Mouse (Mus musculus) liver, embryonic 16.5 days (tissue): ENCODE results near the gene Olfr373. TPM values are rescaled to one million over a fixed set of nuclear protein-coding genes. Genes with fewer than 3 reads are reported as not detected.

Experiments used
- ATAC-seq: fragments of 200-750 bp; cut with Nextera tagmentation; 2 replicates; pipeline ENCODE4 v1.8.0; 2017; ENCODE audit warnings: low read depth, mild to moderate bottlenecking, moderate number of reproducible peaks, moderate library complexity
- H3K27ac ChIP-seq: fragments of 300-500 bp; sonication (generic); 2 replicates; pipeline ENCODE4 v1.5.1; 2014; ENCODE audit warnings: mild to moderate bottlenecking, low read length
- H3K27me3 ChIP-seq: fragments of 300-500 bp; sonication (generic); 2 replicates; pipeline ENCODE4 v1.6.1; 2014; ENCODE audit warnings: low read depth, low read length, mixed read lengths; ENCODE audit not compliant: control insufficient read depth, insufficient read depth
- H3K36me3 ChIP-seq: fragments of 300-500 bp; sonication (generic); 2 replicates; pipeline ENCODE4 v1.6.1; 2014; ENCODE audit warnings: mild to moderate bottlenecking; ENCODE audit not compliant: control insufficient read depth, insufficient read depth
- H3K4me1 ChIP-seq: fragments of 300-500 bp; sonication (generic); 2 replicates; pipeline ENCODE4 v1.6.1; 2014; ENCODE audit warnings: low read depth, low read length, mixed read lengths; ENCODE audit not compliant: control insufficient read depth
- H3K4me2 ChIP-seq: fragments of 300-500 bp; sonication (generic); 2 replicates; pipeline ENCODE4 v1.6.1; 2014; ENCODE audit warnings: low read depth, low read length, mixed read lengths
- H3K4me3 ChIP-seq: fragments of 300-500 bp; sonication (generic); 2 replicates; pipeline ENCODE4 v1.5.1; 2014; ENCODE audit warnings: low read depth, mild to moderate bottlenecking, low read length
- H3K9ac ChIP-seq: fragments of 300-500 bp; sonication (generic); 2 replicates; pipeline ENCODE4 v1.6.1; 2014; ENCODE audit warnings: low read depth, low read length
- H3K9me3 ChIP-seq: fragments of 300-500 bp; sonication (generic); replicated peaks from 2 replicates; pipeline ENCODE4 v1.6.1; 2016; ENCODE audit warnings: low read length; ENCODE audit not compliant: control insufficient read depth
- WGBS: fragments of 180-500 bp; shearing (Covaris S2); extraction: QIAGEN DNeasy Blood & Tissue Kit; methylation state at CpG from one replicate; pipeline ENCODE4 v1.1.7; 2014; ENCODE audit not compliant: insufficient replicate concordance; 5-methylcytosine and 5-hydroxymethylcytosine counted together
- polyA plus RNA-seq: library from polyadenylated mRNA; unstranded; fragments of >200 nt; fragmentation: Nextera tagmentation; extraction: Ambion mirVana; gene quantifications from 2 replicates; pipeline ENCODE4 v1.2.1, GENCODE M21; 2015

Olfr373 gene
- polyA plus RNA-seq, 1 experiment from 2014 or later: not detected

DNA sequence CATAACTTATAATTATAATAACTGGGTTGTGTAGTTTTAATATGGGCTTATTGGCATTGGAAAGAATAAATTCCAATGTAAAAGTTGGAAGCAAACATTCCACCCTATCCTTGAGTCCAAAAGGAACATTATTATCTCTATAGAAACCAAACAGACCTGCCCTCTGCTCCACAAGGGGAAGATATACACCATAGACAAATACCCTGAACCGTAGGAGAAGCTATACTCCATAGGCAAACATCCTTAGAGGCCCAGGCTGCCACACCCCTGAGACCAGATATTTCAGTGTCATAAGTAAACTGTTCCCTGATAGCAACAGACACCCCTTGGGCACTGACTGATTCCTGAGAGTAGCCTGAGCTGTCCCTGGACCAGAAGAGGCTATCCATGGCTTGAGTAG, 44.9 kb downstream of the Olfr373 start:
- Histone ChIP-seq H3K27ac (no peak overlapping the region), H3K9me3 (no peaks in the 10 kb centered on the region), H3K36me3 (no peaks in the 10 kb centered on the region), H3K4me1 (no peaks in the 10 kb centered on the region), H3K9ac (no peak overlapping the region), H3K4me3 (no peak overlapping the region), H3K27me3 (no peaks in the 10 kb centered on the region), H3K4me2 (no peak overlapping the region)
- no peak for ATAC-seq
- 43% methylated on average over 1 of the region's 1 CpGs for WGBS

DNA sequence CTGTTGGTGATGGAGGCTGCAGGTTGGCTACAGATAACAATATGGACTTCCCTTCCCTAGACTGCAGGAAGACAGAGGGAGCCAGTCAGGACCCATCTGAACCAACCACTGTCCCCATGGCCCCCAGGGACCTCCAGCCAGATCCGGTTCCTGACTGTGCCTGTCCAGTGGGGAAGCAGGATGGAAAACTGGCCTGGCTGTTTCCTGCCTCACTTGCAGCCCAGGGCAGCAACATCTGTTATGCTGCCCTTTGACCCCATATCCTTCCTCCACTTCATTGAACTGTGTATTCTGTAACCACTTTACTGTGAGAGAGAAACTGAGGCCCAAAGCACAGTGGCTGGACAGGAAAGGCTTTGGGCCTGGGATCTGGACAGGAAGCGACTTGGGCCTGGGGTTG, 48.3 kb downstream of the Olfr373 start:
- no peak overlapping the region for H3K4me3 ChIP-seq
- 0 out of 2 replicates have a peak overlapping the region, but pooled peaks have one; percentile 20 for H3K27ac ChIP-seq
- no peaks in the 10 kb centered on the region for H3K9me3 ChIP-seq
- H3K36me3 ChIP-seq: no peaks in the 10 kb centered on the region
- 41% methylated on average over 2 of the region's 2 CpGs for WGBS
- ATAC-seq: no peak
- no peak overlapping the region for H3K9ac ChIP-seq
- no peaks in the 10 kb centered on the region; the same call in 1 of the 2 replicates for H3K4me1 ChIP-seq
- peaks cover 21% of the 10 kb centered on the region for H3K27me3 ChIP-seq
- H3K4me2 ChIP-seq: no peak overlapping the region

DNA sequence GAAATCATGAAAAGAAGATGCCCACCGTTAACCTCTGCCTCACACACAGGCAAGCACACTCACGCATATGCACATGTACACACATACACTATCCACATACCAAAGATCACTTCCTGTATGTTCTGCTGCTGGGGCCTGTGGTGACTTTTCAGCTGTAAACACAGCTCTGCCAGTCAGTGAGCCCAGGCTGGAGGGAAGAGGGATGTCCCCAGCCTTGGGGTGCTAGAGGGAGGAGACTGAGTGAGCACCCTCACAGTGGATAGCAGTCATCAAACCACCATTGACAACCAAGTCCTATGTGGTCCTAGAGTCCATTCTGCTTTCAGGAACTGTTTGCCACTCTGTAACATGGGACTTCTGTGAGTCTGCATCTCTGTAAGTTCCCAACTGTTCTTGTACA, 48.9 kb downstream of the Olfr373 start:
- Histone ChIP-seq H3K9me3 (no peaks in the 10 kb centered on the region), H3K4me3 (no peak overlapping the region), H3K4me1 (no peaks in the 10 kb centered on the region; the same call in 1 of the 2 replicates), H3K9ac (no peak overlapping the region), H3K27ac (no peak overlapping the region), H3K27me3 (peaks cover 27% of the 10 kb centered on the region), H3K36me3 (no peaks in the 10 kb centered on the region), H3K4me2 (no peak overlapping the region)
- no peak for ATAC-seq
- 52% methylated on average over 2 of the region's 2 CpGs for WGBS

DNA sequence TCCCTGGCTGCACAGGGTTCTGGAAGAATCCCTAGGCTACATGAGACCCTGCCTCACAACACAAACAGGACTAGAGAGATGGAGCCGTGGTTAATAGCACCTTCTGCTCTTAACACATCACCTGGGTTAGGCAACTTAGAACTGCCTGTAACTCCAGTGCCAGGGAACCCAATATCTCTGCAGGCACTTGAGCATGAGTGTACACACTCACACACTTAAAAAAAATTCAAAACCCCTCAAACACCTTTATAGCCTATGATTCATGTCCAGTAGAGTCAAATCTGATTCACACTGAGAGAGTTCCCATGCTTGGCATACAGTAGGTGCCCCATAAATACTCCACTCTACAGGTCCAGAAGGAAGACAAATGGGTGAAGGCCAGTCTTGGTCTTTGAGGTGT, 49.4 kb downstream of the Olfr373 start:
- no peak for ATAC-seq
- Histone ChIP-seq H3K27me3 (peaks cover 27% of the 10 kb centered on the region), H3K9me3 (no peaks in the 10 kb centered on the region), H3K4me3 (no peak overlapping the region), H3K4me1 (peaks cover 1% of the 10 kb centered on the region; the same call in 1 of the 2 replicates), H3K27ac (no peak overlapping the region), H3K4me2 (no peak overlapping the region), H3K36me3 (no peaks in the 10 kb centered on the region), H3K9ac (no peak overlapping the region)
- WGBS: 43% methylated on average over 1 of the region's 1 CpGs

DNA sequence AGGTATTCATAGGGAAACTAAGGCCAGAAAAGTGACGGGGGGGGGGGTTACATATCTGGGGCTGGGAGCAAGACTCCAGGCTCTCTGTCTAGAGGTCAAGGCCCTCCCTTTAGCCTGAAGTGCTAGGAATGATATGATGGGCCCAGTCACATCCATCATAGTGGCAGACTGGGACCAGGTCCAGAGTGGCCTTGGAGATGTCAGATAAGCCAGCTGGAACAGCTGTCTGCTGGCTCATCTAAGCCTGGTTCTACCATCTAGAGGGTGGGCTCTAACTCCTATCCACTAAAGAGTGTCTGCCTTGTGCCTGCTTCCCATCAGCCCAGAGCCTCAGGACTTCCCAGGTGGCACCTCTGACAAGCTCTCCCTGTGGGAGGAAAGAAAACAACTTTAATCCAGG, 49.9 kb downstream of the Olfr373 start:
- no peak overlapping the region for H3K27ac ChIP-seq
- peaks cover 27% of the 10 kb centered on the region for H3K27me3 ChIP-seq
- 50% methylated on average over 1 of the region's 1 CpGs for WGBS
- no peak for ATAC-seq
- no peaks in the 10 kb centered on the region for H3K9me3 ChIP-seq
- H3K9ac ChIP-seq: no peak overlapping the region
- no peak overlapping the region for H3K4me2 ChIP-seq
- no peaks in the 10 kb centered on the region for H3K36me3 ChIP-seq
- H3K4me3 ChIP-seq: no peak overlapping the region
- H3K4me1 ChIP-seq: peaks cover 3% of the 10 kb centered on the region; the same call in 1 of the 2 replicates

DNA sequence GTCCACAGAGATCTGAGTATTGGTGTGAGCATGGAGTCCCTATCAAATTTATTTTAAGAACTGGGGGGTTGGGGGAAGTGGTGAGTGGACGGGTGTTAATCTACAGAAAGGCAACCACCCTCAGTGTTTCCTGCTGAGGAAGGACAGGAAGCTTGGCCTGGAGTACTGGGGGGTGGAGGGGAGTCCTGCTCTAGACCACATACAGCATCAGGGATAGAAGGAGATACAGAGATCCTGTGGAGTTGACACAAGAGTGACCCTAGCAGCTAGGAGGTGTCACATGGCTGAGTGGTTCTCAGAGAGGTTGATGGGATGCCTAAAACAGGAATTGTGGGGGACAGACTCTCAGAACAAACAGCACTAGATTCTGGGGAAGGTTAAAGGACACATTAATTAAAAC, 50.5 kb downstream of the Olfr373 start:
- peak; percentile 15; the same call in 1 of the 2 replicates for ATAC-seq
- Histone ChIP-seq H3K36me3 (no peaks in the 10 kb centered on the region), H3K27ac (no peak overlapping the region), H3K4me3 (no peak overlapping the region), H3K9me3 (no peaks in the 10 kb centered on the region), H3K4me2 (no peak overlapping the region), H3K9ac (no peak overlapping the region), H3K27me3 (peaks cover 27% of the 10 kb centered on the region), H3K4me1 (peaks cover 3% of the 10 kb centered on the region; the same call in 1 of the 2 replicates)
- WGBS: 39% methylated on average over 1 of the region's 1 CpGs

DNA sequence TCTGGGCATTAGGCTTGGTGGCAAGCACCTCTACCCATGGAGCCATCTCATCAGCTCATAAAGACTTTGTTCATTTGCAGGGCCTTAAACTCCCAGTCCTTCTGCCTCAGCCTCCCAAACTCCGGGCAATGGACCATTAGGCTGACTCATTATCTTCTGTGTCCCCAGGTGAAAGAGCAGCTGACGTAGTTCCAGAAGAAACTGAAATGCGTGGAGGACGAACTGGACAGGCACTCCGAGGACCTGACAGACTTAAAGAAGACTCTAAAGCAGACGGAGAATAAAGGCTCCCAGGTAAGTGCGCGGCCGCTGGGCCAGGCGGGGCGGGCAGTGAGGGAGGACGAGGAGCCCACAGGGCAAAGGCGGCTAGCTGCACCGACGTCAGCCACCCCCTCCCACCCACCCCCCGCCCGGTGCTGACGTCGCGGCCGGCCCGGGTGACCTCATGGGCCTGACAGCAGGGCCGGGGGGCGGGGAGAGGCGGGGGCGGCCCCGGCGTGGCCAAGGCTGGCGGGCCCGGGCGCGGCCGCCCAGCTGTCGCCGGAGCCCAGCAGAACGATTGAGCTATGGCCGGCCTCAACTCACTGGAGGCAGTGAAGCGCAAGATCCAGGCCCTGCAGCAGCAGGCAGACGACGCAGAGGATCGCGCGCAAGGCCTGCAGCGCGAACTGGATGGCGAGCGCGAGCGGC, 51.9 kb downstream of the Olfr373 start, which contains the start of gene Tpm4:
Gene Tpm4, plus strand, starts transcription at position 220 of the 690 bp plus-strand sequence.
- H3K9me3 ChIP-seq: no peaks in the 10 kb centered on the region
- H3K4me2 ChIP-seq: peak within 1 kb of the TSS; percentile 67
- peaks cover 3% of the 10 kb centered on the region; the same call in 1 of the 2 replicates for H3K4me1 ChIP-seq
- peaks cover 27% of the 10 kb centered on the region for H3K27me3 ChIP-seq
- peak within 1 kb of the TSS; percentile 65 for H3K4me3 ChIP-seq
- WGBS: 2% methylated on average over 40 of the region's 49 CpGs
- peak within 1 kb of the TSS; percentile 83 for H3K27ac ChIP-seq
- no peaks in the 10 kb centered on the region; the same call in 1 of the 2 replicates for H3K36me3 ChIP-seq
- ATAC-seq: peak; percentile 84
- H3K9ac ChIP-seq: peak within 1 kb of the TSS; percentile 67

DNA sequence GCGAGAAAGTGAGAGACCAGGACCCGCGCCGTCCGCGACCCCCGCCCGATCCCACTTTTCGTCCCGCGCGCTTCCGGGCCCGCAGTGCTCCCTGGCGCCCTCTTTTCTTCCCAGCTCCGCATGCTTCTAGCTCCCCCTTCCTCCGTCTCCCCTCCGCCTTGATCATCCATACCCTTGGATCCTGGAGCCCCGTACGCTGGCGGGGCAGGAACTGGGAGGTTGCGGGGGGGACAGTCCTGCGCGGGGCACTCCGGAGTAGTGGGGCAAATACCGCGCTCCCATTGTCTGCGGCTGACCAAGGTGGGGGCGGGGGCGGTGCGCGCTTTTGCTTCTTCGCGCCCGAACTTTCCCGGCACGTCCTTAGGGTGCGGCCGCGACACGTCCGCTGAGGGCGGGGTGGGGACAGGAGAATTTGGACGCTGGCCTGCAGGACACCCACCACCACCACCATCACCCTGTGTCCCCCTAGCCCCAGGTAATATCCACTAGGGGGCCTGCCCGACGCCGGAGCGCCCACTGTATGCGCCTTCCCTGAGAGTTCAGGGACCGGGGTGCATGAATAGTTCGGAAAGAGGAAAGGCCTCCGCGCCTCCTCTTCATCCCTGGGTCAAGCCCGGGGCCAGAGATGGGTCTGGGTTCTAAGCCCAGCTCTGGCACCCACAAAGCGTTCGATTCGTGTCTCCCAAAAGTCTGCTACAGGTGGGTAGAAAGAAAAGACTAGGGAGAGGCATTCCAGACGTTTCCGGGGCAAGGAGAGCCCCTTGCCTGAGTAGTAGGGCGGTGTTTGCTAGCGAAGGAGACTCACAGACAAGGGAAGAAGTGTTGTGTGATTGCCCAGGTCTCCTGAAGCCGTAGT, 52.7 kb downstream of the Olfr373 start:
- H3K27me3 ChIP-seq: peaks cover 27% of the 10 kb centered on the region
- H3K4me2 ChIP-seq: peak overlapping the region; percentile 67
- peak overlapping the region; percentile 67 for H3K9ac ChIP-seq
- under 1% methylated on average over 60 of the region's 62 CpGs for WGBS
- no peaks in the 10 kb centered on the region for H3K9me3 ChIP-seq
- peak; percentile 42 for ATAC-seq
- no peaks in the 10 kb centered on the region; the same call in 1 of the 2 replicates for H3K36me3 ChIP-seq
- peaks cover 3% of the 10 kb centered on the region; the same call in 1 of the 2 replicates for H3K4me1 ChIP-seq
- peak overlapping the region; percentile 65 for H3K4me3 ChIP-seq
- peak overlapping the region; percentile 83 for H3K27ac ChIP-seq
